Mouse (Mus musculus) left cerebral cortex, postnatal 10 days (tissue): ENCODE data around the gene Grin2b. TPM values are rescaled to one million over a fixed set of nuclear protein-coding genes. Genes with fewer than 3 reads are reported as not detected.
A peak's percentile ranks its signal among the peaks of the same experiment; 100 is the strongest.

ENCODE experiments used
- DNase-seq, 2 experiments: peaks; one replicate each; pipeline ENCODE4 v3.0.0; 2021 to 2022; ENCODE audit warnings: low spot score in 2 of 2, mixed read lengths in 1 of 2; ENCODE audit errors: extremely low spot score in 1 of 2
- intact Hi-C: fragments of 180-260 bp; cut with DNase I; formaldehyde crosslinking; loops from one replicate; pipeline ENCODE4 v1.15.1; 2025
- total RNA-seq, 2 experiments: library from RNA; stranded (reverse); gene quantifications; 2 replicates each; pipeline ENCODE4 v1.2.3; 2021

The Grin2b gene
- total RNA-seq, 2 experiments from 2014 or later = 318 to 347 TPM

DNA sequence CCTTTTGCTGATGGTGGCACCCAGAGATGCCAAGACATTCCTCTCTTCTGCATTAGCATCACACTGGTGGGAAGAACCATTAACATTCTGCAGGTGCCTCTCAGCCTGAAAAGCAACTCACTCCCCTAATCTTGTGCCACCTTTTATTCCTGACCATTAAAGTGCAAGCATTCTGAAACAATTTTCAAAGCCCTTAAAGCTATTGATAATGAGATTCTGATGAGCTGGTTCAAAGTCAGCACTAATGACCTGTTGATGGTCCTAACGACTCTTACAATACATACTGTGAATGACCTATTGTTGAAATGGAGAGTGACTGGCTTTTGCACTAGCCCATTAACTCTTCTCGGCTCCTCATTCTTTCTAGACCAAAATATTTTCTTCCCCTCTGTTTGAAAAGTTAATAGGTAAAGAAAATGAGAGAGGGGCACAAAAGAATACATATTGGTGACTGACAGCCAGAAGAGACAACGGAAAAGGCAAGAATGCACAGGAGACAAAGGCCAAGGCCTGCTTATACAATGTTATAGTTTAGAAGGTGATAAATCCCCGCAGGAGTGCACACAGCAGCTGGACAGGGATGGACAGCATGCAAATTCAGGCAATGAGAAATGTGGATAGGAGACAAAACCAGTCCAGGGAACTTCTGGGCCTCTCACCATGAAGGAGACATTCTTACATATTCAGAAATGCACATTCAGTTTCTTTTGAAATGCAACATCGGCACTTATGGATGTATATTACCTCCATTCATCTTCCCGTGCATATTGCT lies 59.5 kb downstream of the Grin2b start:
- DNase-seq = no peak
- intact Hi-C loops = no loop called here

DNA sequence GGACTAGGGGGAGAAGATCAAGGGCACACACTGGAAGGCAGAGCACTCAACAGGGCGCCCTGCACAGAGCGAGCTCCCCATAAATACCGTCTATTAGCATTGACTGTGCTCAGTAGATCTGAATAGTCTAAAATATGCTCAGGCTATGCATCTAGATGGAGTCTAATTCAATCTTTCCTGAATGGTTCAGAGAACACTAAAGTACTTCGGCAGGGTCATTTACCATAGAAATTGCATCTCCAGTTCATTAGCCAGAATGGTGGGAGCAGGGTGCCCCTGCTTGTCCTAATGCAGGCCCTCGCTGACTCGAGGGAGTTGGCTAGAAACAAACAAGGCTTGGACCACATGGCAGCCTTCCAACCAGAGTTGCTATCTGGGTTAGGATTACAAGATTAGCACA lies 64.1 kb downstream of the Grin2b start:
- intact Hi-C loops = no loop called here
- peak in 1 of 2 experiments; percentile 26 for DNase-seq

DNA sequence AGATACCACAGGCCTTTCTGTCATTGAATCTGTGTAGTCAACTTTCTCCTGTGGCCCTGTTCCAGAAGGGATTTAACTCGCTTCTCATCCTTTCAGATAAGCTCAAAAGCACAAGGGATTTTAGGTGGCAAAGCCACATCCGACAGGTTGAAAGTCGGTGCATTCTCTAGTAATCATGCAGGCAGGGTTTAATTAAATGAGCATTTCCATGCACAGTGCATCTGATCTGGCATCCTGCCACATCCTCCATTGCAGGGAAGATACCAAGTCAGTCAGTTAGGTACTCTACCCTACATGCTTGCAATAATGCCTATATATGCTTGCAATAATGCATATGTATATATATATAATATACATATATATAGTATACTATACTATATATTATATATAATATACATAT lies 64.8 kb downstream of the Grin2b start:
- intact Hi-C loops = no loop called here
- DNase-seq = no peak

GRCm38 (mm10) chr6:136105221-136105620 lies 68.1 kb downstream of the Grin2b start:
- intact Hi-C loops = no loop called here
- DNase-seq = no peak

- intact Hi-C loops = no loop called here
- DNase-seq = no peak
Observed at GRCm38 (mm10) chr6:136100241-136100640, 73.1 kb downstream of the Grin2b start.

DNA sequence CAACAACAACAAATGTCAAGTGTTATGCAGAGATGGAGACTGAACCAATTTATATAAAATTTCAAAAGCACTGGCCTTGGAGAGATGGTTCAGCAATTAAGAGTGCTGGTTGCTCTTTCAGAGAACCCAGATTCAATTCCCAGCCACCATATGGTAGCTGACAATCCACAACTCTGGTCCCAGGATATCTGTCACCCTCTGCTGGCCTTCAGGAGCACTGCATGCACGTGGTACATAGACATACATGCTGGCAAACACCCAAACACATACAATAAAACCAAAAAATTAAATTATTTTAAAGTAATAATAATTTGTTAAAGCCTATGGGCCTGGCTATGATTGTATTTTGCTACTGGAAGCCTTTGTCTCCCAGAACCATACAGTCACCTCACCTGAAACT lies 77.0 kb downstream of the Grin2b start:
- DNase-seq = no peak
- intact Hi-C loops = no loop called here

- intact Hi-C loops = no loop called here
- no peak for DNase-seq
Observed at GRCm38 (mm10) chr6:136079991-136080734, 93.1 kb downstream of the Grin2b start.

- intact Hi-C loops = no loop called here
Observed at GRCm38 (mm10) chr6:136072326-136073054, 100.8 kb downstream of the Grin2b start.

GRCm38 (mm10) chr6:136070101-136070500 lies 103.2 kb downstream of the Grin2b start:
- intact Hi-C loops = no loop called here
- DNase-seq = no peak

More at GRCm38 (mm10) chr6:136072326-136073054, 100.8 kb downstream of the Grin2b start:
- DNase-seq = no peak

DNA sequence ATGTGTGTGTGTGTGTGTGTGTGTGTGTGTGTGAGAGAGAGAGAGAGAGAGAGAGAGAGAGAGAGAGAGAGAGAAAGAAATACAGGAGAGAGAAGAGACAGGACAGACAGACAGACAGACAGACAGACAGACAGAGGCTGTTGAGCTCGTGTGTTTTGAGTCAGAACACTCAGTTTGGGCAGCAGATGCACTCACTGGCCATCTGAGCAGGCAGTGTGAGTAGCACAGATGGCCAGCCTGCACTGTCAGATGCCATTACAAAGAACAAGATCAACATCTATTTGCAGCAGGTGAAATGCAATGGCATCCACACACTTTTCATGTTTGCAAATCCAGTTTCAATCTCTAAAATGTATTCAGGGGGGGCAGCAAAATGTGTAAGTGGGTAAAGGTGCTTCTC lies 120.0 kb downstream of the Grin2b start:
- DNase-seq = no peak
- intact Hi-C loops = no loop called here

- intact Hi-C loops = no loop called here
- no peak for DNase-seq
Observed at GRCm38 (mm10) chr6:136050346-136050745, 123.0 kb downstream of the Grin2b start.

- intact Hi-C loops = no loop called here
- no peak for DNase-seq
Observed at GRCm38 (mm10) chr6:136048084-136048483, 125.2 kb downstream of the Grin2b start.

- intact Hi-C loops = no loop called here
Observed at GRCm38 (mm10) chr6:136046091-136046490, 127.2 kb downstream of the Grin2b start.

DNA sequence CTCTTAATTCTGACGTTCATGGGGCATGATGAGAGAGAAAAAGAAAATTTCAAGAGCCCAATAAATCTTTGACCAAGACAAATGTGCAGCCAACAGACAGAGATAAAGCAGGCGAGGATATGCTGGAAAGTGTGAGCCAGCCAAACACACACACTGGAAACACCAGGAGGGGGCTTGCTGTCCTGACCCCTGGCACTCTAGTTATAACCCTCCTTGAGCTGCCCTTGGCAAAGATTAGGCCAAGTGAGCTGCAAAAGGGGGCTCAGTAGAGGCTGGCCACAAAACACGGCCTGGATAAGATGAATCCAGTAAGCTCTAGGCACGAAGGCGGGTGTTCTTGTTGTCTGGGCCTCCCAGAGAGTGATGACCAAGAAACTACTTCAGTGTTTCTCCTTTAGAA lies 128.8 kb downstream of the Grin2b start:
- DNase-seq = no peak
- intact Hi-C loops = no loop called here

More at GRCm38 (mm10) chr6:136046091-136046490, 127.2 kb downstream of the Grin2b start:
- no peak for DNase-seq

DNA sequence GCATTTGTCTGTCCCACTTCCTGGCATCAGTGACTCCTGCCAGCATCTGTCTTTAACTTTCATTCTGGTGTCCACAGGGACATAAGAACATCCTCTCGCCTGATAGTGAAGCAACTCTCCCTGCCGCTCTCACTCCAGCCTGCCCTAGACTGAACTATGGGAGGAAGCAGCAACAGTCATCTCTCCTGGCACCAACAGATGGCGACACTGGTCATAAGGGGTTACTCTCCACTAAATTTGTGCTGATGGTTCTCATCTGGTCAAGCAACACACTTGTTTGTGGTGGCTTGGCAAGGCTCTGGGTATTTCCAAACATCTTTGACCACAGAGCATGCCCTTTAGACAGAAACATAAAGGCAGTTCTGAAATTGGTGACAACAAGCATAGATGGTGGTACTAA lies 130.9 kb downstream of the Grin2b start:
- intact Hi-C loops = no loop called here
- no peak for DNase-seq

DNA sequence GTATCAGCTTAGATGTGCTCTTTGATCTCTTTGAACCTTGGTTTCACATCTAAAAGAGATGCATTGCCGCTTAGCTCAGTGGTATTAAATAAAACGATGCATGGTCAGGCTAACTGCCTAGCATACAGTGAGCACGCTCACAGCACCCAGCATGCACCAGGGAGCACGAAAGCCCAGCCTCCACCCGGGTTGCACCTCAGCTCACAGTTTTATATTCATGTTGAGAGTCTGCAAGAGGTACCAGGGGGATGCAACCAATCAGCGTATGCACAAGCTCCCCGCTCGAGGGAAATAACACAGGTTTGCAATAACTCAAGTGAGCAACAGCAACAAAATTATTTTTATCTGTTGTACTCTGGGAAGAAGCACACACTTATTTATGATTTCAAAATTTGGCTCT lies 131.5 kb downstream of the Grin2b start:
- DNase-seq = no peak
- intact Hi-C loops = no loop called here

DNA sequence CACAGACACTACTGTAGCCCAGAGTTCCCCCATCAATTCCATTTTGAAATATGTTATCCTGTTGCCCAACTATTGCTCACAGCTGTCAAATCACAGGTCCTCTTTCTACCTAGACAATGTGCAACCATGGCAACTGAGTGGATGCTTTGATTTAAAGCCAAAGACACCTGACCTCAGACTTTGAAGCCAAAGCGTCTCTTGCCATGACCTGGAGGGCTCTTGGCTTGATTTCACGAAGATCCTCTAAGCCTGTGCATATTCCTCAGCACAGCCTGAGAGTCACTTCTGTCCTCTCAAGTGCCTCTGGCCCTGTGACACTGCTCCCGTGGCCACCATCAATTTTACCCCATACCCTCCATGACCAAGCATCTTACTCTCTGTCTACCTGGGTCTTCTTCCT lies 132.4 kb downstream of the Grin2b start:
- DNase-seq = no peak
- intact Hi-C loops = no loop called here

DNA sequence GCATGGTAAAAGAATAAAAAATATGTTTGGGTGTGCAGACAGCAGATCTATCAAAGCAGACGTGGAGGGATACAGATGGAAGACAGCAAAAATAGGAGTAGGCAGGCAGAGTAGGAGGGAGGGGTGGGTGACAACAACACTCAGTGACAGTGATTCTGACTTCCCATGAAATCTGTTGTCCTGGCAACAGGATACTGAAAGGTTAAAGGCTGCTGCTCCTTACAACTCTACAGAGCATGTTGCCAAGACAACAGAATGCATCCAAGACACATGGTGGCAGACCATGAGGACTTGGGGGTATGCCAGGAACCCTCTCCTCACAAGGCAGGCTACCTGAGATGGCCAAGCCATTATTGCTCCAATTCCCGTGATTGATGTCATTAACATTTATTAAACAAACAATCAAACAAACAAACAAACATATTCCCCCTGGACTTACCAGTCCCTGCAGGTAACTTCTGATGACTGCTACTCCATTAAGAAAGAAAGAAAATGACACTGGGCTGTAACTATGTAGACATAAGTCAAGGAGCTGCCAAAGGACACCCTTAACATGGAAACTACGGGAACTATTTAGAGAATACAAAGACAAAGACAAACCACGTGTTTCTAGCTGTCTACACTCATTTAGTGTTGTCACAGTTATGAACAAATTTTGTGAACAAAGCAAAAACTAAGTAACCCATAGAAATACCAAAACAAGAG lies 143.9 kb downstream of the Grin2b start:
- DNase-seq = no peak
- intact Hi-C loops = no loop called here

GRCm38 (mm10) chr6:136026936-136027335 lies 146.4 kb downstream of the Grin2b start:
- intact Hi-C loops = no loop called here

More at GRCm38 (mm10) chr6:136026936-136027335, 146.4 kb downstream of the Grin2b start:
- no peak for DNase-seq
